Mouse (Mus musculus): ENCODE results near the gene Gm49450. TPM values are rescaled to one million over a fixed set of nuclear protein-coding genes. Genes with fewer than 3 reads are reported as not detected.
"Not testable (repeated sequence)": the region's sequence is repeated elsewhere in the genome, so short reads cannot be mapped to it uniquely, and the experiment has no call there.

Gene Gm49450
- polyA plus RNA-seq, 1 experiment from 2014 or later = not detected

- Histone ChIP-seq H3K27ac (no peak overlapping the region), H3K4me2 (no peak overlapping the region), H3K27me3 (no peaks in the 10 kb centered on the region), H3K4me1 (peaks cover 5% of the 10 kb centered on the region), H3K4me3 (replicated peaks) (no peak overlapping the region), H3K9ac (no peak overlapping the region), H3K36me3 (peaks cover 16% of the 10 kb centered on the region), H3K9me3 (replicated peaks) (no peaks in the 10 kb centered on the region)
- no peak for ATAC-seq (replicated peaks; ENCODE audit: low FRiP score)
Observed at GRCm38 (mm10) chr15:98948382-98948781, 5.0 kb downstream of the Gm49450 start.

GRCm38 (mm10) chr15:98947884-98948283, 5.5 kb downstream of the Gm49450 start:
- peaks cover 5% of the 10 kb centered on the region for H3K4me1 ChIP-seq
- no peak overlapping the region for H3K9ac ChIP-seq
- no peak overlapping the region for H3K27ac ChIP-seq
- WGBS = 45% methylated on average over 3 of the region's 3 CpGs
- no peaks in the 10 kb centered on the region for H3K27me3 ChIP-seq
- no peaks in the 10 kb centered on the region for H3K9me3 ChIP-seq (replicated peaks)
- H3K4me2 ChIP-seq = no peak overlapping the region
- no peak for ATAC-seq (replicated peaks; ENCODE audit: low FRiP score)
- peaks cover 16% of the 10 kb centered on the region for H3K36me3 ChIP-seq
- H3K4me3 ChIP-seq (replicated peaks) = no peak overlapping the region

- Histone ChIP-seq H3K4me1 (no peaks in the 10 kb centered on the region), H3K36me3 (no peaks in the 10 kb centered on the region), H3K9ac (no peak overlapping the region), H3K27me3 (no peaks in the 10 kb centered on the region), H3K4me2 (no peak overlapping the region), H3K27ac (no peak overlapping the region), H3K9me3 (replicated peaks) (no peaks in the 10 kb centered on the region), H3K4me3 (replicated peaks) (no peak overlapping the region)
- WGBS = 64% methylated on average over 4 of the region's 4 CpGs
- no peak for ATAC-seq (replicated peaks; ENCODE audit: low FRiP score)
Observed at GRCm38 (mm10) chr15:98943133-98943532, 10.2 kb downstream of the Gm49450 start.

GRCm38 (mm10) chr15:98942081-98942480, 11.3 kb downstream of the Gm49450 start:
- no peak overlapping the region for H3K27ac ChIP-seq
- H3K36me3 ChIP-seq = no peaks in the 10 kb centered on the region
- H3K4me3 ChIP-seq (replicated peaks) = no peak overlapping the region
- no peak overlapping the region for H3K9ac ChIP-seq
- 84% methylated on average over 4 of the region's 4 CpGs for WGBS
- no peak overlapping the region for H3K4me2 ChIP-seq
- no peak for ATAC-seq (replicated peaks; ENCODE audit: low FRiP score)
- no peaks in the 10 kb centered on the region for H3K4me1 ChIP-seq
- no peaks in the 10 kb centered on the region for H3K9me3 ChIP-seq (replicated peaks)
- H3K27me3 ChIP-seq = no peaks in the 10 kb centered on the region

- Histone ChIP-seq H3K9me3 (replicated peaks) (no peaks in the 10 kb centered on the region), H3K9ac (no peak overlapping the region), H3K36me3 (no peaks in the 10 kb centered on the region), H3K27me3 (no peaks in the 10 kb centered on the region), H3K4me3 (replicated peaks) (no peak overlapping the region), H3K4me1 (no peaks in the 10 kb centered on the region), H3K4me2 (no peak overlapping the region), H3K27ac (no peak overlapping the region)
- 76% methylated on average over 2 of the region's 2 CpGs for WGBS
- no peak for ATAC-seq (replicated peaks; ENCODE audit: low FRiP score)
Observed at GRCm38 (mm10) chr15:98941539-98941938, 11.8 kb downstream of the Gm49450 start.

- H3K27me3 ChIP-seq = no peaks in the 10 kb centered on the region
- no peaks in the 10 kb centered on the region for H3K9me3 ChIP-seq (replicated peaks)
- no peak overlapping the region for H3K4me2 ChIP-seq
- no peak overlapping the region for H3K27ac ChIP-seq
- WGBS = 76% methylated on average over 10 of the region's 10 CpGs
- no peak overlapping the region for H3K9ac ChIP-seq
- ATAC-seq (replicated peaks; ENCODE audit: low FRiP score) = no peak
- H3K36me3 ChIP-seq = no peaks in the 10 kb centered on the region
- H3K4me3 ChIP-seq (replicated peaks) = no peak overlapping the region
- H3K4me1 ChIP-seq = peaks cover 2% of the 10 kb centered on the region
Observed at GRCm38 (mm10) chr15:98940816-98941215, 12.5 kb downstream of the Gm49450 start.

- Histone ChIP-seq H3K27ac (peak within 1 kb of the TSS; percentile 99), H3K36me3 (peaks cover 12% of the 10 kb centered on the region), H3K4me2 (peak within 1 kb of the TSS; percentile 88), H3K9ac (peak within 1 kb of the TSS; percentile 87), H3K4me1 (peaks cover 20% of the 10 kb centered on the region), H3K9me3 (replicated peaks) (no peaks in the 10 kb centered on the region), H3K4me3 (replicated peaks) (peak within 1 kb of the TSS; percentile 77), H3K27me3 (no peaks in the 10 kb centered on the region)
- ATAC-seq (replicated peaks; ENCODE audit: low FRiP score) = peak; percentile 98
- under 1% methylated on average over 58 of the region's 58 CpGs for WGBS
Observed at GRCm38 (mm10) chr15:98934217-98934839, 19.0 kb downstream of the Gm49450 start, which contains the start of gene Tuba1b. Gene Tuba1b (minus strand): TSS chr15:98934565.

- Histone ChIP-seq H3K4me1 (peaks cover 22% of the 10 kb centered on the region), H3K36me3 (peaks cover 12% of the 10 kb centered on the region), H3K4me2 (peak overlapping the region; percentile 88), H3K4me3 (replicated peaks) (peak overlapping the region; percentile 77), H3K9me3 (replicated peaks) (no peaks in the 10 kb centered on the region), H3K27ac (peak overlapping the region; percentile 99), H3K9ac (peak overlapping the region; percentile 87), H3K27me3 (no peaks in the 10 kb centered on the region)
- WGBS = under 1% methylated on average over 35 of the region's 35 CpGs
- ATAC-seq (replicated peaks; ENCODE audit: low FRiP score) = peak; percentile 80
Observed at GRCm38 (mm10) chr15:98933833-98934216, 19.5 kb downstream of the Gm49450 start.

GRCm38 (mm10) chr15:98933004-98933671, 20.2 kb downstream of the Gm49450 start:
- Histone ChIP-seq H3K4me1 (peaks cover 27% of the 10 kb centered on the region), H3K4me3 (replicated peaks) (peak overlapping the region; percentile 77), H3K36me3 (peaks cover 12% of the 10 kb centered on the region), H3K27ac (peak overlapping the region; percentile 99), H3K4me2 (peak overlapping the region; percentile 88), H3K9ac (peak overlapping the region; percentile 87)
- WGBS = 5% methylated on average over 8 of the region's 9 CpGs
- H3K27me3 ChIP-seq; H3K9me3 ChIP-seq (replicated peaks); ATAC-seq (replicated peaks; ENCODE audit: low FRiP score): not testable (repeated sequence)

- no peak overlapping the region for H3K4me2 ChIP-seq
- no peaks in the 10 kb centered on the region for H3K27me3 ChIP-seq
- 67% methylated on average over 3 of the region's 3 CpGs for WGBS
- H3K4me3 ChIP-seq (replicated peaks) = no peak overlapping the region
- peaks cover 26% of the 10 kb centered on the region for H3K4me1 ChIP-seq
- no peak for ATAC-seq (replicated peaks; ENCODE audit: low FRiP score)
- H3K9me3 ChIP-seq (replicated peaks) = no peaks in the 10 kb centered on the region
- 0 out of 2 replicates have a peak overlapping the region, but pooled peaks have one; percentile 10 for H3K27ac ChIP-seq
- no peak overlapping the region for H3K9ac ChIP-seq
- H3K36me3 ChIP-seq = peaks cover 12% of the 10 kb centered on the region
Observed at GRCm38 (mm10) chr15:98930998-98931397, 22.4 kb downstream of the Gm49450 start.

GRCm38 (mm10) chr15:98930017-98930734, 23.2 kb downstream of the Gm49450 start:
- H3K9ac ChIP-seq = no peak overlapping the region
- WGBS = 48% methylated on average over 8 of the region's 8 CpGs
- peak overlapping the region; percentile 49; the same call in 1 of the 2 replicates for H3K27ac ChIP-seq
- no peak for ATAC-seq (replicated peaks; ENCODE audit: low FRiP score)
- peaks cover 18% of the 10 kb centered on the region for H3K4me1 ChIP-seq
- H3K36me3 ChIP-seq = peaks cover 12% of the 10 kb centered on the region
- H3K4me2 ChIP-seq = no peak overlapping the region
- no peak overlapping the region for H3K4me3 ChIP-seq (replicated peaks)
- H3K27me3 ChIP-seq = no peaks in the 10 kb centered on the region
- H3K9me3 ChIP-seq (replicated peaks) = no peaks in the 10 kb centered on the region

Data from kidney, embryonic 15.5 days (tissue).